Mouse (Mus musculus) CH12.LX (cell line): ENCODE data around the gene Rbfox1.

Experiments used
- CTCF ChIP-seq, 2 experiments: IDR thresholded peaks in 1 of 2; conservative IDR thresholded peaks in 1 of 2; 2 replicates each; pipeline ENCODE4 v1.5.1; 2011 to 2012; ENCODE audit warnings: low read depth in 2 of 2, low read length in 2 of 2, improper control_type of control experiment in 1 of 2, inconsistent platforms in 1 of 2, mild to moderate bottlenecking in 1 of 2, moderate library complexity in 1 of 2
- EP300 ChIP-seq: IDR thresholded peaks from 2 replicates; pipeline ENCODE4 v1.6.1; 2011; ENCODE audit warnings: low read length, improper control_type of control experiment
- GABPA ChIP-seq: IDR thresholded peaks from 2 replicates; pipeline ENCODE4 v1.6.1; 2012; ENCODE audit warnings: low read depth, low read length, improper control_type of control experiment, inconsistent platforms; ENCODE audit not compliant: insufficient replicate concordance
- MAX ChIP-seq: IDR thresholded peaks from 2 replicates; pipeline ENCODE4 v1.6.1; 2011; ENCODE audit warnings: low read length, improper control_type of control experiment
- TCF12 ChIP-seq: IDR thresholded peaks from 2 replicates; pipeline ENCODE4 v1.6.1; 2014; ENCODE audit warnings: low read depth, mild to moderate bottlenecking, inconsistent platforms, low read length, improper control_type of control experiment

GRCm38 (mm10) chr16:7229232-7229631 lies 1344.1 kb downstream of the Rbfox1 start:
- TF ChIP-seq EP300 (no peak), GABPA (no peak), TCF12 (no peak), CTCF (conservative IDR thresholded peaks at IDR 0.05 in 1 of 2, IDR thresholded peaks at IDR 0.05 in 1 of 2; ENCODE audit: low read depth in 2 of 2, low read length in 2 of 2) (no peak), MAX (no peak)
